Mouse (Mus musculus): ENCODE results near the gene Aplp2. TPM values are rescaled to one million over a fixed set of nuclear protein-coding genes. Genes with fewer than 3 reads are reported as not detected.

The Aplp2 gene
- total and polyA plus RNA-seq, 3 experiments, result 285 to 413 (median 294) TPM

DNA sequence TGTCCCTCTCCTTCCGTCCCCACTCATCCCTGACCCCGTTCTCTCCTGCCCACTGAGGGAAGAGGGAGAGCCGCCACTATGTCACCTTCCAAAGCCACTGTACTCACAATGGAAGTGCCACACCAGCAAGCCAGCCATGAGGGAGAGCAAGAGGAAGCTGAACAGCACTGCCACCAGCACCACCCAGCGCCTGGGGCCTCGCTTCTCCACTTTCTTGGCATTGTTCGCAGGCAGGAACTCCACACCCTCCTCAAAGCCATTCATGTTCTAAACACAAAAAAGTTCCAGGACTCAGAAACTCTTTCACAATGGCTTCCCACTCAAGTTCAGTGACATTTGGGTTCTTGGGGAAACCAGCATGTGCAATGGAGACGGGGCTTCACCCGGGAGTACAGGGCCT is 103.2 kb downstream of the Aplp2 start:
- Histone ChIP-seq H3K27ac (no peak overlapping the region), H3K4me3 (no peak overlapping the region), H3K79me2 (replicated peaks; ENCODE audit: control insufficient read depth, insufficient read depth, low read length) (no peaks in the 10 kb centered on the region), H3K9ac (ENCODE audit: low read depth, low read length) (no peak overlapping the region), H3K36me3 (ENCODE audit: control insufficient read depth, insufficient read depth, low read length) (no peaks in the 10 kb centered on the region), H3K4me1 (ENCODE audit: control insufficient read depth, insufficient read depth, low read length) (no peaks in the 10 kb centered on the region), H3K27me3 (ENCODE audit: control insufficient read depth, insufficient read depth, low read length) (no peaks in the 10 kb centered on the region)
- intact Hi-C loops (cut with DNase I), result no loop called here
- no peak for TF ChIP-seq EP300 (IDR thresholded peaks at IDR 0.05; ENCODE audit: insufficient read depth, low read depth, low read length)
- DNase-seq, result no peak
- 68% methylated on average over 8 of the region's 8 CpGs for WGBS

Other genes with a start within 250 kb of the Aplp2 start
- gene Zbtb44, start 181.2 kb downstream of the Aplp2 start, total RNA-seq (2021), result 10 to 100 TPM; 30.5 to 30.6 TPM
- 4.8 and 9.1 TPM in 2 replicates for gene Zbtb44, start 181.2 kb downstream of the Aplp2 start, polyA plus RNA-seq (2012; rRNA removed)
- under 1 TPM; 0.25 to 0.55 TPM for gene St14, start 80.0 kb downstream of the Aplp2 start, total RNA-seq (2021)
- 0.18 and 1.2 TPM in 2 replicates for gene St14, start 80.0 kb downstream of the Aplp2 start, polyA plus RNA-seq (2012; rRNA removed)
- gene Prdm10, start 68.7 kb upstream of the Aplp2 start, total RNA-seq (2021), result 1 to 10 TPM; 5.1 to 5.4 TPM
- gene Prdm10, start 68.7 kb upstream of the Aplp2 start, polyA plus RNA-seq (2012; rRNA removed), result 4.8 and 5.7 TPM in 2 replicates
- gene Nfrkb, start 174.4 kb upstream of the Aplp2 start, total RNA-seq (2021), result 1 to 10 TPM; 8.9 to 9.1 TPM
- gene Nfrkb, start 174.4 kb upstream of the Aplp2 start, polyA plus RNA-seq (2012; rRNA removed), result 9.9 and 12.5 TPM in 2 replicates

All from heart, adult 2 months (tissue).